Mouse (Mus musculus): Measurements from ENCODE around the gene Kif2c.

The Kif2c gene

GRCm38 (mm10) chr4:117119636-117120035 lies 62.8 kb downstream of the Kif2c start:
- DNase-seq (ENCODE audit: low read depth, low spot score) = no peak

GRCm38 (mm10) chr4:117117931-117118330 lies 64.5 kb downstream of the Kif2c start:
- no peak for DNase-seq (ENCODE audit: low read depth, low spot score)

- no peak for DNase-seq (ENCODE audit: low read depth, low spot score)
These were observed 66.8 kb downstream of the Kif2c start for GRCm38 (mm10) chr4:117115592-117115991.

GRCm38 (mm10) chr4:117113237-117113636 lies 69.2 kb downstream of the Kif2c start:
- no peak for DNase-seq (ENCODE audit: low read depth, low spot score)

- no peak for DNase-seq (ENCODE audit: low read depth, low spot score)
These were observed 71.5 kb downstream of the Kif2c start for GRCm38 (mm10) chr4:117110985-117111384.

- DNase-seq (ENCODE audit: low read depth, low spot score) = no peak
These were observed 72.2 kb downstream of the Kif2c start for GRCm38 (mm10) chr4:117110249-117110648.
